In the genomic region with DNA sequence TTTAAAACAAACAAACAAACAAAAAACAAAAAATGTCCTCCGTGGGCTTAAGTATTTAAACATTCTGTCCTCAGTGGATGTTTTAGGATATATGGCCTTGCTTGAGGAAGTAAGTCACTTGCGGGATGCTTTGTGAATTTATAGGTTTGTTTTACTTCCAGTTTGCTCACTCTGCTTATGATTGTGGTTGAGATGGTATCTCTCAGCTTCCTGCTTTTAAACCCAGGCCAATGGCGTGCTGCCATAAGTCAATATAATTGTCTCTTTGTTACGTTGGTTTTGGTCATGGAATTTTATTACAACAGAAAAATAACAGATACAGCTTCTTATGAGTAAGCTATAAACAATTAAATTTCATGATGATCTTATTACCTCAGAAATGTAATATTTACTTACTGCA, we compare ENCODE assay signal across 11 mouse cellular contexts.
"Had no signal": no experiment of that assay in that cellular context is flagged by ENCODE, and none has a peak within 500 bp of the region (broad histone marks: within the 10 kb centered on the region; RNA-seq: fewer than 3 reads in every experiment).

No protein-coding gene starts in this region.

- H3K27me3 ChIP-seq: limb, embryonic 15.5 days; liver, embryonic 12.5 days; lung, embryonic 15.5 days; midbrain, embryonic 13.5 days; neural tube, embryonic 15.5 days had no signal

- H3K36me3 ChIP-seq: limb, embryonic 15.5 days; liver, embryonic 12.5 days; lung, embryonic 15.5 days; midbrain, embryonic 13.5 days; neural tube, embryonic 15.5 days had no signal

- H3K9ac ChIP-seq: limb, embryonic 15.5 days; liver, embryonic 12.5 days; lung, embryonic 15.5 days; midbrain, embryonic 13.5 days; neural tube, embryonic 15.5 days had no signal

- H3K27ac ChIP-seq: limb, embryonic 15.5 days; liver, embryonic 12.5 days; lung, embryonic 15.5 days; macrophage; midbrain, embryonic 13.5 days; neural tube, embryonic 15.5 days had no signal

- H3K4me1 ChIP-seq: limb, embryonic 15.5 days; liver, embryonic 12.5 days; lung, embryonic 15.5 days; midbrain, embryonic 13.5 days; neural tube, embryonic 15.5 days had no signal

- DNase-seq: kidney, postnatal 25 days; lung, postnatal 14 days; right cerebral cortex, adult 18-20 months; right cerebral cortex, postnatal 25 days; thymus, postnatal 25 days had no signal

- H3K9me3 ChIP-seq: limb, embryonic 15.5 days; liver, embryonic 12.5 days; lung, embryonic 15.5 days; midbrain, embryonic 13.5 days; neural tube, embryonic 15.5 days had no signal

- ATAC-seq: liver, embryonic 12.5 days; midbrain, embryonic 13.5 days had no signal

- H3K4me3 ChIP-seq: limb, embryonic 15.5 days; liver, embryonic 12.5 days; lung, embryonic 15.5 days; midbrain, embryonic 13.5 days; neural tube, embryonic 15.5 days had no signal

- H3K4me2 ChIP-seq: limb, embryonic 15.5 days; liver, embryonic 12.5 days; lung, embryonic 15.5 days; midbrain, embryonic 13.5 days; neural tube, embryonic 15.5 days had no signal
